Mouse (Mus musculus) neutrophil, adult 5-6 weeks (primary cell): ENCODE data around the gene Pknox2. TPM values are rescaled to one million over a fixed set of nuclear protein-coding genes. Genes with fewer than 3 reads are reported as not detected.

Experiments
- ATAC-seq: fragments of 151-379, 151-347 bp; 2 replicates; pipeline ENCODE4 v1.8.0; 2017; ENCODE audit warnings: mild to moderate bottlenecking, moderate TSS enrichment; ENCODE audit not compliant: insufficient number of reproducible peaks, poor library complexity, low FRiP score, severe bottlenecking; ENCODE audit errors: extremely low read depth
- total RNA-seq: library from RNA; stranded (forward); fragments of 200-1000 nt; gene quantifications from 2 replicates; pipeline ENCODE4 v1.2.3, GENCODE M21; 2017

The Pknox2 gene
- total RNA-seq, 1 experiment from 2014 or later: not detected

DNA sequence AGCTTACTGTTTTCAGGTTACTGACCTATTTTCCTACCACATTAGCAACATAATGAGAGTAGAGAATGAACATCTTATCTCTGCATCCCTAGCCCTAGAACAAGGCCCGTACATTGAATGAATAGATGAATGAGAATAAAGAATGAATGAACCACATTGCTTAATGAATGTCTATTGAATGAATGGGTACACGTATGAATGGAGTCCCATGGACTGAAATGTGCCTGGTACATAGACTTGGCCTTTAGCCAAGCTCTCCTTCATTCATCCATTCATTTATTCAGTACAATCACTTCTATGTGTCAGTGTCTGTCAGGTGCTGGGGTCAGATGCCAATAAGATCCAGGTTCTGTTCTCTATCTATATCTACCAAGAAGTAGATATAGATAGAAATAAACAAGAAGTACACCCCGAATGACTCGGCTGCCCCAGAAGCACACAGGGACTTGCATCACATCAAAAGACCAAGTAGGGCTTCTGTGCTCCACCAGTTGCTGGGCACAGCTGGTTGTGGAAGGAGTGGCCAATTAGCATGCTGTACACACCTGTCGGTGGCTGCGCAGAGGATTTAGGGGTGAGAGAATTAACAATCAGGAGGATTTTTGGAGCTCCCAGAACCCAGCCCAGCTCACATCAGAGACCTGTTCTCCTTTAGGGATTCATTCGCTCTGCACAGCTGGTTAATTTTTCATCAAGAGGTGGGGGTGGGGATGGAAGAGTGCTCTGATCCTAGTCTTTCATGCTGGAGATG lies 119.2 kb downstream of the Pknox2 start:
- no peak for ATAC-seq

DNA sequence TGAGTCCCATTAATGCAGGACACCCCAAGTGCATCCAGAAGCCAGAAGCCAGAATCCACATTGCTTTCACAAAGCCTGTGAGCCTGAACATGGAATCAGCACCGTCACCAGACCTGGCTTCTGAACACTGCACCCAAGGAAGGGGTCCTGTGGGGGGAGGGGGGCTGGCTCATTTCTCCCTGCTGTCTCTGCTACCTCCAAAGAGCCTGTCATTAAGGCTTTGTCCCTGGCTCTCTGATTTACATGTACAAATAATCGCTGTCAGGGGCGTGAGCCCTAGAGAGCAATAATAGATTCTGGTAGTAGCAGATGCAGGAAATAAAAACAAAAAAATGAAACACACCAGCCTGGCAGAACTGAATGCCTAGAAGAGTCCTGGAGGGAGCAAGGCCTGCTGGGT lies 121.3 kb downstream of the Pknox2 start:
- ATAC-seq: no peak

DNA sequence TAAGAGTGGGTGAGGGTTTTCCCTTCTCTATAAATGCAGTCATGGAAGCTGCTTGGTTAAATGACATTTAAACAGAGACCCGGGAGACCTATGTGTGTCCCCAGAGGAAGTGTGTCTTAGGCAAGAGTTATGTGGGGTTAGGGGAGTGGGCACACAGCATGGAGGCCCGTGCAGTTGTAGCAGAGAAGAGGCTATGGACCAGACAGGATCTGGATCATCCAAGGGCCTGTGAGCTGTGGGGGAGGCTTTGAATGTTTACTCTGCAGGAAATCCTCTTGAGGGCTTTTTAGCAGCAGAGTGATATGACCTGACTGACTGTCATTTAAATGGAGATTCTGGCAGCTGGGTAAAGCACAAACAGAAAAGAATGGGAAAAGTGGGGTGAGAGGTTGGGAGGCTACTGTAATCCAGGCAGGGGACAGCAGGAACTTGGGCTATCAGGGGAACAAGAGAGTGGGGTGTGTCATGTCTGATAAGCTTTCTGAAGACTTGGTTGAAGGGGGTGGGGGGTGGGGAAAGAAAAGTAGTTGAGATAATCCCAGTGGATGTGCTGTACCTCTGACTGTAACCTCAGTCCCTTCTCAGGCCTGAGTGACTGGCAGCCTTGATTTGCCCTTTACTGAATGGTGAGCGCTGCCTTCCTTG lies 125.5 kb downstream of the Pknox2 start:
- no peak for ATAC-seq

DNA sequence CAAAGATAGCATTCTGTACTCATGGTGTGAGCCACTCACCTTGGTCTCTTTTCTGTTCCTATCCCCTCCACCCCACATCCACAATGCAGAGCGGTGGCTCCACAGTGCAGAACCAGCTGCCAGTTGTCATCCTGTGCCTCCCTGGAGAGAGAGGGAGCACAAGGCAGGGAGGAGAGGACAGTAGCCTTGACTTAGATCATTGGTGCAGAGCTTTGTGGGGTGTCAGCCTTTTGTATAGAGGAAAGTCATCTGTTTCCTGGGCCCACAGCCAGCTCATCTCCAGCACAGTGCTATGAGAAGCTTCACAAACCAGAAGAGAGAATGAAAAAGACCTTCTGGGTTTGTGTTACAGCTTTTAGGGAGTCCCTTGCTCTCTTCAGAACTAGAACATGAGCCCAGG lies 129.1 kb downstream of the Pknox2 start:
- no peak for ATAC-seq

DNA sequence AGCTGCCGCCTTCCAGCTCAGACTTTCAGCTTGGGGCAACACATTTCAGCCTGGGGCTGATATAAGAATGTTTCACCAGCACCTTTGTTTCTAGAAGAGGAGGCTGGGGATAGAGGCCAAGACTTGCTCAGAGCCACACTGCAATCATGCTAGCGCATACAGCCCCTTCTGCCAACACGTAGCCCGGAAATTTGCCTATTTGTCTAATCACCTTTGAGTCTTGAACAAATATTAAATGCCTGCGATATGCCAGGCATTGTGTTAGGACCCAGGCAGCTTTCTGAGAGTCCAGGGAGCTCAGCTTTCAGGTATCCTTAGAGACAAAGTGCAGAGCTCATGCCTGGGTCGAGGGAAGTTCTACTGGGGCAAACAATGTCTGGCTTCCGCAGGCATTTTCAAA lies 130.0 kb downstream of the Pknox2 start:
- ATAC-seq: no peak

DNA sequence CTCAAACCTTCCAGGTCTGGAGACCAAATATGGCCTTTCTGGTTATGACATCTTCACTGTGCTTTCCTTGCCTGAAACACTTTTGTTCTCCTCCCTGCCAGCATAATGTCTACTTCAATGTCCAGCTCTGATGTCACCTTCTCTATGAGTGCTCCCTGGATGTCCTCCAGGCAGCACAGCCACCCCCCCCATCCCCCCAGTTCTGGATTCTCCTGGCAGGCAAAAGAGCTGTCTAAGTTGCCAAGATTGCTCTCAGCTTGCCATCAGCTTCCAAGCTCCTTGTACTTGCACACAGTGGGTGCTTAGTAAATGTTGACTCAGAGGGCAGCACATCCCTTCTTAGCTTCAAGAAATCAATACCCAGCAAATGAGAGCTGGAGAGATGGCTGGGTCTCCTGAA lies 131.0 kb downstream of the Pknox2 start:
- no peak for ATAC-seq

DNA sequence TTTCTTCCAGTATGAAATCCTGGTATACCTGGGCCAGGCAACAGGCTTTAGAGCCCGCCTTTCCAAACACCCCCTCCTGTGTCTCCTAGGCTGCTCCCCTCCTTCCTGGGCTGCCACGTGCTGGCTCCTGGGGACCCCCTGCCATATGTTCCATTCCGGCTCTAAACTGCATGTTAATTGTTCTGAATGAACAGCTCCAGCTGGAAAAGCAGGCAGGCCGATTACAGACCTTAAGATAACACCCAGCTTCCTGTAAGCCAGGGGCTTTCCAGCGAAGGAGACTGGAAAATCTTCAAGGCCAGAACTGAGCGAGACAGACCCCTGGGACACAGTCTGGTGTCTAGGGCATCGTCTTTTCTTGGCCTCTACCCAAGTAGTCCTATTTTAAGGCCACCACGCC lies 133.6 kb downstream of the Pknox2 start:
- ATAC-seq: no peak

DNA sequence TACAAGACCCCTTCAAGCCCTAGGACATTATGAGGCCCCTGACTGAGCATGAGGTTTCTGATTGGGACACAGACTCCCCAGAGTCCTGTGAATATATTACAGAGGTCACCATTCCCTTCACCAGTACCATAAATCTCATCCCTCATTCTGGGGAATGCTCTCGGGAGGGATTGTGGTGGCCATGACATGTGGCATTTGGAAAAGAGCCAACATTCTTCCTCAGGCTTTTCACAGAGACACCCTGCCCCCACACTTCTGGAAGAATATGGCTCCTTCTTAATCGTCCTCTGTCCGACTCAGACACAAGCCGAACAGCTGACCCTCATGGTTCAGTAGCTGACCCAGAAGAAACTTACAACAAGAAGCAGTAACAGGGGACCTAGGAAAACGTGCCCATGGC lies 139.1 kb downstream of the Pknox2 start:
- no peak for ATAC-seq

DNA sequence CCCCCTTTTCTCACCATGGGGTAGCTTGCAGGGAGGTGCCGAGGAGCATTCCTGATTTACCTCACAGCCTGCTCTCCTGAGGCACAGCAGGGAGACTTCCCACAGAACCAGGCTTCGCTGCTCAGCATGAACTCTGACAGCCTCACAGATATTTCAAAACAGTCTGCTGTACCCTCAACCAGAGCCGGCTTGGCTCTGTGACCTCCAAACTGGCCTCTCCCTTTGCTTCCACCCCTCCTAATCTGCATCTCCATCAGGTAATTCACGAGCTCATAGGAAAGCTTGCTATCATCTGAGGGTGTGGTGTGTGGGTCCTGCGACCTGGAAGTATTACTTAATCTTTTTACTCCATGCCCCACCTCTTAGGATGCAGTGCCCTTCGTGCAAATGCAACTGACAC lies 142.5 kb downstream of the Pknox2 start:
- ATAC-seq: no peak

DNA sequence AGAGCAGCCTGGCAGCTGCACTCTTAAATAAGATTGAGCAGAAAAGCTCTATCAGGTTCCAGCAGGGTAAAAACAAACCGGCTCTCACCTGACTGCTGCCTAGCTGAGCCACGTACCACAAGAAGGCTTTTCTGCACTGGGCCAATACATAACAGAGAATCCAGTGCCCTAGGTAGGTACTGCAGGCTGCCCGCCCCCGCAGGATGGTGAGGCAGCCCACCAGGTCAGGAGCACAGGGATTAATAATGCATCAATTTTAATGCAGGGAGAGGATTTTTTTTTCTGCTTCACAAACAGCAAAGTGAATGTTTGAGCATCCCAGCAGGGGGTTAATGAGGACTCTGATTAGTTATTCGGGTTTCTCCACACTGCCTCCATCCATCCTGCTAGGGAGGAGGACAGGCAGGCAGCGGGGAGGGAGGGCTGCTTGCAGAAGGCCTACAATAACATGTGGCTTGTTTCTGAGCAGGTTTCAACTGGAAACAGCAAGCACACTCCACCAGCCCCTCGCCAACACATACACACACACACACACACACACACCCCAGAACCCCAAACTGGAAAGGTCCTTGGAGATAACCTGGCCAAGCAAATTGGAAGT lies 145.2 kb downstream of the Pknox2 start:
- ATAC-seq: no peak

DNA sequence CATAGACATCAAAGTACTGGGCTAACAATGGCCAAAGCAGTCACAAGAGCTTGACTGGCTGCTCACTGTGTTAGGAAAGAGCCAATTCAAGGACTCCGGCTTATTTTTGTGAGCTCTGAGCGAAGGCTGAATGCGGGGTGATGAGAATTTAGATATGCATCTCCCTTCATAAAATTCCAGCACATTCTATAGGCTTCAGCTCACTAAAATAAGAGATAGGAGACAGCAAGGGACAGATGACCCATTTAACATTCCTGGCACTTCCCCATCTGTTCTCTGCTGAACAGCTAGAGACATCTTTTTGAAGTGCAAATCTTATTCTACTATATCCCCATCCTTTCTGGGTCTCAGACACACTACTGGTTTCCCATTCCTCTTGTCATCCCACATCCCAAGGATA lies 147.8 kb downstream of the Pknox2 start:
- no peak for ATAC-seq

DNA sequence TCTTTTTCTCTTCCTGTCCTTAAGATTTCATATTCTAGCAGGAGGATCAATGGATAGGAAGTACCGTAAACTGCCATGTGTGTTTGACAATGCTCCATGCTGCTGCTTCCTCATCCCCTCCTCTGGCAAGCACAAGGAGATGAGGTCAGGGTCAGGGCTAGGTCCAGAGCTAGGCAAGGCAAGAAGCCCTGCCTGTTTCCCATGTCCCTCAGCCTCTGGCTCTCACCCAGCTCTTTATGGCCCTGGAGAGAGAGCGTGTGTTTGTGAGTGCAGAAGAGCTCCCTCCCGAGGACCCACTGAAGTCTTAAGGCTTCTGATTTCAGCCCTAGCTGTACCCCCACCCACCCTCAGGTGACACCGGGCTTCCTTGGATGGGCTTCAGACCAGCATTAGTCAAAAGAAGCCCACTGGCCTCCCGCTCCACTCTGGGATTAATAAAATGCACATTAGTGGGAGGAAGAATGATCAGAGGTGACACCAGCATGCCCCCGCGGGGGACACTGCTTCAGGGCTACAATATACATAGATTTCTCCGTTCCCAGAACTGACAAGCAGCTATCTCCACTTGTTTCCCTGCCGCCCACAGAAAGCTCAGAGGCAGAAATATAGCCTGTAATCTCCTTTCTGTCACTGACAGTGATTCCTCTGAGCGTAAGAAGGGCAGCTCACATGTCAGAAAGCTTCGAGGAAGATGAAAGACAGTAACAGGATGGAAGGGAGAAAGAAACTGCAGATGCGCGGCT lies 156.4 kb downstream of the Pknox2 start:
- no peak for ATAC-seq

DNA sequence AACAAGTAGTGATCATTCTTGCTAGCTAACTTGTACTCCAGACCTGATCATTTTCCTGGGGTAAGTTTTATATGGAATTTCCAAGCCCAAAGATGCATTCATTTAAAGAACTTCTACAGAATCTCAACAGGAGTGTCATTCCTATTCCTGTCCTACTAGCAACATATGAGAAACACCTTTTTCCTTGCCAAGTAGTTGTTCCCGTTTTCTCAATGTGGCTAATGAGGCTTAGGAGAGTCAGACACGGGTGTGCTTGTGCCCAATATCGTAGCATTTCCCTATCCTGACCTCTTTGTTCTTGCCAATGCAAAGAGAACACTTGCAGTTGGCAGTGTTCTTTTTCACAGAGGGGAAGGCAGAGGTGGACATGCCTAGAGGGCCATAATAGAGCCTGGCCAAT lies 157.2 kb downstream of the Pknox2 start:
- ATAC-seq: no peak

DNA sequence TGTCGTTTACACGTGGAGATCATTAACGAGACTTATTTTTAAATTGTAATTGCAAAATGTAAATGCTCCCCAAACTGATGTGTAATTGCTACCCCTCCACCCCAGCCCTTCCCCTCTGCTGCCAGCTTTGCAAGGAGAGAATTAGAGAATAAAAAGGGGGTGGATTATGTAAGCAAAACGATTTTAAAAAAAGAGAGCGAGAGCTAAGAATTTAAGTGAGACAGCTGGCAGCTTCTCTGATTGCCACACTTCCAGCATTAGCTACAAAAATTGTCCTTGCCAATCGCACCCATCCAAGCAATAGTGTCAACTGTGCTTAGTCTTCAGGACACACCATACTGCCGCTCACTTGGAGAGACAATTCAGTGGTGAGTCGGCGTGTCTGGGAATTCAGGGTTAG lies 162.0 kb downstream of the Pknox2 start:
- ATAC-seq: no peak

DNA sequence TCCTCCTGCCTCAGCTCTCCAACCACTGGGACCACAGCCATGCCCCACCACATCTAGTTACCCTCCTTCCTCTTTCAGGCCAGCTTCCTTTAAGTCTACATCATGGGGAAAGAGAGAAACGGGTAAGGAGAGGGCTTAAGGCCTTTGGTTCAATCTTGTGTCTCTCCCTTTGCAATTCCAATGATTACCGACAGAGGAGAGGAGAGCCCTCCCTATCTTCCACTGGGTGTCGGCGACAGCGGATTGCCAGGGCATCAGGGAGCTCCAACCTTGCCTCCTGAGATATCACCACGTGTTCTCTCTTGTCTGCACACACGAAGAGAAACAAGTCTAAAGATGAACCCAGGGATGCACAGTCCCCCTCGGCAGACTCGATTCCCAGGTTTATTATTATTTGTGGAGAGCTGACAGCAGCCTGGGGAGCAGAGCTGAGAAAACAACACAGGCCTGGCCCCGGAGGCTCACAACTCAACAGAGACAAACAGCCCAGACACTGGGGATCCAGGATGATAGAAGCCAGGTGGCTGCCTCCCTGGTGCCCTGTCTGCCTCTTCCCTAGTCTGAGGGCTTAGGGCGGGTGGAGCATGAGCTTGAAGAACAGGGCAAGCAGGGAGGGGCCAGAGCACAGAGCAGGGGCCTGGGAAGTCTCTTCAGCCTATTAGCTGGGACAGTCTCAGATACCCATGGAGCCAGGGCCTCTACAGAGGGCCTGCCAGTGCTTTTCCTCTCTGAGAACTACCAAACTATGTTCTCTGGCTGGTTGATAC lies 170.4 kb downstream of the Pknox2 start:
- ATAC-seq: no peak

DNA sequence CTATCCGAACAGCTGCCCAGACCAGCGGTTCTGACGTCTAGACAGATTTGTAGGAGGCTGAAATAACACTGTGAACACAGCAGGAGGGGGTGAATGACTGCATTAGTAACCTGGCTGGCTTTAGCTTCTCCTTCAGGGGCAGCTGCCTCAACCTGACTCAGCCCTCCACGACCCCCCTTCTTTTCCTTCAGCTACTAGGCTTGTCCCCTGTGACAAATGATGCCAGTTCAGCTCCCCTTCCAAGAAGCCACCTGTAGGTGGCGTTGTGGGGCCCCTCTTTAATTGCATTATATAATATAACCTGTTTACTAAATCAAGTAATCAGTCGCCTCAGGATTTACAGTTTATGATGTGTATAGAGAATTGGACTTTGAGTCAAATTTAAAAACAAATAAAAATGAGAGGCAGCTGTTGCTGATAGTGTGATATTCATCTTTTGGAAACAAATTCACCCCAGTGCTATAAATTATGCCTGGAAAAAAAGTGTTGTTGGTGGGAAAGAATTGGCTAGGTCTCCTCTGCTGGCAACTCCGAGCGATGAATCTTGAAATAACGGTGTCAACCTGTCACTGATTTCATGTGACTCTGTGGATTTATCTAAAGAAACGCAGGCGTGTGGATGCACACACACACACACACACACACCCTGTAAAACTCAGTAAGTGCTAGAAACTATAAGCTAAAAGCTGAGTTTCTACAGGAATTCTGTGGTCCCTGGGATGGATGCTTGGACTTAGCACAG lies 173.6 kb downstream of the Pknox2 start:
- ATAC-seq: no peak

DNA sequence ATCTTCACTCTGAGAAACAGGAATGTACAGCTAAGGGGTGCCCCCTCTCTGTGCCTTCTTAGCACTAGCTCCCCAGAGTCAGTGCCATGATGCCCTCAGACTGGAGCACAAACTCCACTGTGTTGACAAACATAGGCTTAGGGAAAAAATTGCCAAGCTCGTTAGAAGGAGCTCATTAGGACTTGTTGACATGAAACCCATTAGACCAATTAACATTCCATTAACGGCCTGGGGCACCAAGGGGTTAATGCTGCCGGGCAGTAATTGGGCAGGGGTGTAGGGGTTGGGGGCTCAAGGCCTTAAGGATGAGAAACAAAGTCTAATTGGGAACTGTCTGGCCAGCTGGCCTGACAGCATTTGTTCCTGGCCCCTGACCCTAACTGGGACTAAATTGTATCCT lies 175.1 kb downstream of the Pknox2 start:
- ATAC-seq: no peak

DNA sequence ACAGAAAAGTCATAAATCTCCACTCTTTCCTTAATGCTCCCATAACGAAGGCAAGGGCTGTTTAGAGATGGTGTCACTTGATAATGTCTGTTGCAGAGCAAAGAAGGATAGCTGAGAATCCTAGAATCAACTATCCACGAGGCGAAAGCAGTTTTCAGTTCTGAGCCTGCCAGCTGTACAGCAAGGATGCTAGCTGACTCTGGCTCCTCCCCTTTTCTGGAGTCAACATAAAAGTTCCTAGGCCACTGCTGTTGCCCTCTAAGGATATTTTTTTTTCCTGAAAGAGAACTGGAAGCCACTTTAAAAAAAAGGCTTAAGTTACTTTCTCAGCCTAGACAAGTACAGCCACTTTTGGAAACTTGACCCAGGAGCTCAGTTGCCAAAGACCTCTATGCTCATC lies 176.1 kb downstream of the Pknox2 start:
- no peak for ATAC-seq
